Mouse (Mus musculus): Measurements from ENCODE around the gene Zfp106.

GRCm38 (mm10) chr2:120566886-120567797 lies 3.5 kb upstream of the Zfp106 start, which contains the start of gene Snap23:
- TF ChIP-seq CTCF (IDR thresholded peaks at IDR 0.05; ENCODE audit: low read depth, low read length): no peak
- 0 out of 2 replicates have a peak, but pooled peaks have one; percentile 19 for TF ChIP-seq POLR2A (IDR thresholded peaks at IDR 0.05; ENCODE audit: borderline replicate concordance, low read depth, low read length)
